Mouse (Mus musculus): ENCODE results near the gene Cfap126. TPM values are rescaled to one million over a fixed set of nuclear protein-coding genes. Genes with fewer than 3 reads are reported as not detected.

Gene Cfap126
- polyA plus RNA-seq, 1 experiment from 2014 or later, result 8.3 TPM

GRCm38 (mm10) chr1:171111020-171111780 is 2.5 kb upstream of the Cfap126 start:
- WGBS, result under 1% methylated on average over 38 of the region's 38 CpGs

GRCm38 (mm10) chr1:171111781-171112575 is 1.7 kb upstream of the Cfap126 start:
- 3% methylated on average over 15 of the region's 15 CpGs for whole genome bisulfite sequencing

More at GRCm38 (mm10) chr1:171111020-171111780, 2.5 kb upstream of the Cfap126 start:
- H3K27me3 ChIP-seq, result no peaks in the 10 kb centered on the region
- H3K9me3 ChIP-seq, result no peaks in the 10 kb centered on the region
- H3K4me2 ChIP-seq, result peak overlapping the region; percentile 62
- peak overlapping the region; percentile 65 for H3K27ac ChIP-seq
- peak overlapping the region; percentile 41 for H3K9ac ChIP-seq
- no peaks in the 10 kb centered on the region for H3K36me3 ChIP-seq
- peak overlapping the region; percentile 49 for H3K4me3 ChIP-seq
- peaks cover 12% of the 10 kb centered on the region for H3K4me1 ChIP-seq
- ATAC-seq (ENCODE audit: borderline replicate concordance, extremely low read depth, low FRiP score, low TSS enrichment), result peak; percentile 89

DNA sequence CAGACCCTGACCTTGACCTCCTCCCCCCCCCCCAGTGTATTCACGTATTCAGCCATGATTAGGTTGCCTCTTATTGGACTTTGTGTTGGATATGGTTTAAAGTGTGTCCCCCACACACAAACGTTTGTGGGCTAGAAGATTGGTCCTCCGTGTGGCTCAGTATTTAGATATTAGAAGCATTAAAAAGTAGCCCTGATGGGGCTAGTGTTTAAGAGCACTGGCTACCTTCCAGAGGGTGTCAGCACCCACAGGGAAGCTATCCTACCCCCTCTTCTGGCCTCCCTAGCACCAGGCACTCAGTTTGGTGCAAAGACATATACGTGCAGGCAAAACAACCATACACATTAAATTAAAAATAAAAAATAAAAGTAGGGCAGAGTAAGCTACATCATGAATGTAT is 732 bp upstream of the Cfap126 start:
- Histone ChIP-seq H3K27ac (no peak overlapping the region), H3K9me3 (no peaks in the 10 kb centered on the region), H3K4me1 (peaks cover 12% of the 10 kb centered on the region), H3K9ac (no peak overlapping the region), H3K27me3 (no peaks in the 10 kb centered on the region), H3K4me3 (no peak overlapping the region), H3K36me3 (no peaks in the 10 kb centered on the region), H3K4me2 (peak overlapping the region; percentile 69; the same call in 1 of the 2 replicates)
- no peak; the same call in 1 of the 2 replicates for ATAC-seq (ENCODE audit: borderline replicate concordance, extremely low read depth, low FRiP score, low TSS enrichment)
- WGBS, result 67% methylated on average over 4 of the region's 4 CpGs

More at GRCm38 (mm10) chr1:171111781-171112575, 1.7 kb upstream of the Cfap126 start:
- H3K4me3 ChIP-seq, result peak overlapping the region; percentile 49
- H3K27me3 ChIP-seq, result no peaks in the 10 kb centered on the region
- peak; percentile 4; the same call in 1 of the 2 replicates for ATAC-seq (ENCODE audit: borderline replicate concordance, extremely low read depth, low FRiP score, low TSS enrichment)
- peak overlapping the region; percentile 41 for H3K9ac ChIP-seq
- H3K9me3 ChIP-seq, result no peaks in the 10 kb centered on the region
- H3K27ac ChIP-seq, result peak overlapping the region; percentile 65
- H3K4me2 ChIP-seq, result peak overlapping the region; percentile 62
- peaks cover 12% of the 10 kb centered on the region for H3K4me1 ChIP-seq
- H3K36me3 ChIP-seq, result no peaks in the 10 kb centered on the region

DNA sequence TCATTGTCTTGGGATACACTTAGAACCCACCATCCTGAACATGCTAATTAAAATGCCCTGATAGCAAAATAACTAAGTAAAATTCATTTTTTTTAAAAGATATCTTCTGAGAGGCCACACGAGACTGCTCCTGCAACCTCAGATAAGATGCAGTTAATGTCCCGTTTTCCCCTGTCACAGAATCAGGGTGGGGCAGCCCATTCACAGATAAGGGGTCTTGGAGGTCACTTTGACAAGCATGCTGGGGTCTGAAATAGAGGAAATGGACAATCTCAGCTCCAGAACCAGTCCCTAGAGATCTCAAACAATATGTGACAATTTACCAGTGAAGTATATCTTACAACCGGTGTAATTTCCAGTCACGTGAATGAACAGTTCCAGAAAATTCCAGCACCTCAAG is 2.6 kb downstream of the Cfap126 start:
- Histone ChIP-seq H3K27me3 (no peaks in the 10 kb centered on the region), H3K4me3 (no peak overlapping the region), H3K36me3 (no peaks in the 10 kb centered on the region), H3K4me1 (peaks cover 6% of the 10 kb centered on the region; the same call in 1 of the 2 replicates), H3K4me2 (no peak overlapping the region), H3K9ac (no peak overlapping the region), H3K9me3 (no peaks in the 10 kb centered on the region), H3K27ac (no peak overlapping the region)
- ATAC-seq (ENCODE audit: borderline replicate concordance, extremely low read depth, low FRiP score, low TSS enrichment), result no peak
- 43% methylated on average over 4 of the region's 4 CpGs for WGBS

DNA sequence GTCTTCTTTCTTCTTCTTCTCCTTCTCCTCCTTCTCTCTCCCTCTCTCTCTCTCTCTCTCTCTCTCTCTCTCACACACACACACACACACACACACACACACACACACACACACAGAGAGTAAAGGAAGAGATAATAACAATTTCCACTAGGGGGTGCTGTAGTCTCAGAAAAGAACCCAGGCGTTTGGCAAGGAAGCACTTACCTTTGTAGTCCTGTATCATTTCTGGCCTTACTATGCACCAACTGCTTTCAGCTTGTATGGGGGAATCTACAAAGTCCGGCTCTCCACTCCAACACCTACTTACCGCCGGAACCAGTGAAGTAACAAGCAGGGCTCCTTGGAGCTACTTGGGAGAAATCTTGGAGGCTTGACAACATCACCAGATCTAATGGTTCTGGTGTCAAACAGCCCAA is 4.6 kb downstream of the Cfap126 start:
- no peaks in the 10 kb centered on the region for H3K27me3 ChIP-seq
- WGBS, result 4% methylated on average over 4 of the region's 4 CpGs

DNA sequence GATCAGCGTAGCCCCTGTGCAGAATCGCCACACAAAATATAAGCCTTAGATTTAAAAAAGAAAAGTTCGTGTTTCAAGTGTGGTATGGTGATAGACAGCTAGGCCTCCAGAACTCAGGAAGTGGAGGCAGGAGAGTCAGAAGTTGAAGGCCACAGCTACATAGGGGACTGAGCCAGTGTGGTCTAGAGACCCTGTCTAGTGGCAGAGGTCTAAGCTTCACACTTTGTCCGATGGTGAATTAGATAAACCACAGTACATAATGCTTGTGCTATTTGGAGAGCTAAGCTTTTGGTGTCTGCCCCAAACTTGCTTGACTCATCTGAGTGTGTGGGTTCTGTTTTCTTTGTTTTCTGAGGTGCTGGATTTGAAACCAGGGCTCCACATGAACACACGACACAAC is 5.3 kb downstream of the Cfap126 start:
- no peaks in the 10 kb centered on the region for H3K36me3 ChIP-seq
- no peak overlapping the region for H3K27ac ChIP-seq
- no peak overlapping the region for H3K4me3 ChIP-seq
- no peak for ATAC-seq (ENCODE audit: borderline replicate concordance, extremely low read depth, low FRiP score, low TSS enrichment)
- H3K4me2 ChIP-seq, result no peak overlapping the region
- H3K9ac ChIP-seq, result no peak overlapping the region
- H3K9me3 ChIP-seq, result no peaks in the 10 kb centered on the region
- H3K27me3 ChIP-seq, result no peaks in the 10 kb centered on the region
- WGBS, result 82% methylated on average over 5 of the region's 5 CpGs
- H3K4me1 ChIP-seq, result peaks cover 5% of the 10 kb centered on the region

More for the DNA sequence above, 4.6 kb downstream of the Cfap126 start:
- Histone ChIP-seq H3K9me3 (no peaks in the 10 kb centered on the region), H3K4me2 (no peak overlapping the region), H3K4me3 (no peak overlapping the region), H3K9ac (no peak overlapping the region), H3K36me3 (no peaks in the 10 kb centered on the region), H3K27ac (no peak overlapping the region), H3K4me1 (peaks cover 5% of the 10 kb centered on the region)
- no peak for ATAC-seq (ENCODE audit: borderline replicate concordance, extremely low read depth, low FRiP score, low TSS enrichment)

- no peaks in the 10 kb centered on the region for H3K27me3 ChIP-seq
- H3K4me1 ChIP-seq, result peaks cover 5% of the 10 kb centered on the region; the same call in 1 of the 2 replicates
- H3K9ac ChIP-seq, result no peak overlapping the region
- H3K36me3 ChIP-seq, result no peaks in the 10 kb centered on the region
- no peaks in the 10 kb centered on the region for H3K9me3 ChIP-seq
- H3K4me3 ChIP-seq, result no peak overlapping the region
- no peak overlapping the region for H3K27ac ChIP-seq
- ATAC-seq (ENCODE audit: borderline replicate concordance, extremely low read depth, low FRiP score, low TSS enrichment), result no peak
- H3K4me2 ChIP-seq, result no peak overlapping the region
- 80% methylated on average over 14 of the region's 14 CpGs for WGBS
Measured at GRCm38 (mm10) chr1:171119405-171119804, 5.7 kb downstream of the Cfap126 start.

DNA sequence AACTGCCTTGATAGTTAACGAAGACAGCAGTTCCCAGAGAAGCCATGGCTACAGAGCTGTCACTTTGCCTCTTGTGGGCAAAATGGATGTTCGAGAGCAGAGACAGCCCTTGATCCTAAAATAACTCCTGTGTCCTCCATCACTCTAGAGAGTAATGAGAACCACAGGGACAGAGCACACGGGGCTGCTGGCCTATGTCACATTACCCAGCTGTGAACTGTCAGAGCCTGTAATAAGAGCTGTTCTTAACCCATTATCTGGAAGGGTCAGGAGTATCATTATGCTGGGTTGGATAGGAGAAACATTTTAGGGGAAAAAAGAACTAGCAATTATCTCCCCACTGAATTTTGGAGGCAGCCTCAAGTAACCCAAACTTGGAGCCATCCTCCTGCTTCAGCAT is 7.2 kb downstream of the Cfap126 start:
- Histone ChIP-seq H3K9me3 (no peaks in the 10 kb centered on the region), H3K4me3 (no peak overlapping the region), H3K36me3 (no peaks in the 10 kb centered on the region), H3K9ac (no peak overlapping the region), H3K4me1 (peaks cover 5% of the 10 kb centered on the region; the same call in 1 of the 2 replicates), H3K27ac (no peak overlapping the region), H3K4me2 (no peak overlapping the region), H3K27me3 (no peaks in the 10 kb centered on the region)
- no peak for ATAC-seq (ENCODE audit: borderline replicate concordance, extremely low read depth, low FRiP score, low TSS enrichment)
- WGBS, result 25% methylated on average over 3 of the region's 3 CpGs

GRCm38 (mm10) chr1:171121839-171122238 is 8.1 kb downstream of the Cfap126 start:
- no peak for ATAC-seq (ENCODE audit: borderline replicate concordance, extremely low read depth, low FRiP score, low TSS enrichment)
- WGBS, result 53% methylated on average over 5 of the region's 5 CpGs
- H3K9me3 ChIP-seq, result no peaks in the 10 kb centered on the region
- H3K27ac ChIP-seq, result no peak overlapping the region
- H3K9ac ChIP-seq, result no peak overlapping the region
- no peaks in the 10 kb centered on the region for H3K27me3 ChIP-seq
- H3K4me3 ChIP-seq, result no peak overlapping the region
- no peak overlapping the region for H3K4me2 ChIP-seq
- H3K36me3 ChIP-seq, result no peaks in the 10 kb centered on the region
- H3K4me1 ChIP-seq, result peaks cover 5% of the 10 kb centered on the region; the same call in 1 of the 2 replicates

DNA sequence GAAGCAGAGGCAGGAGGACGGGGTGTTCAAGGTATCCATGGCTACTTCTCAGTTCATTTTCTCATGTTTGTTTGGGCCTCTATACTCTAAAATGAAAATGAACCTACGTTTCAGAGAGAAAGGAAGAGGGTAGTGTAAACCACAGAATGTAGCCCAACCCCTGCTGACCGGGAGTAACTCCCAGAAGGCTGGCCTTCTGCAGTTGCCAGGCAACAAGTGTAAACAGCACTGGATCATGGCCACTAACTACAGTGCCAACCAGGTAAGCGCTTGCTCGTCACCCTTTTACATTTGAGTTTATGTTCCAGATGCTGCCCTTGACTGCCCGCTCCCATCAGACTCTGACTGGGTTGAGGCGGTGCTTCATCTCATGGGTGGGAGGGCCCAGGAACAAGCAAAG is 9.2 kb downstream of the Cfap126 start:
- no peak for ATAC-seq (ENCODE audit: borderline replicate concordance, extremely low read depth, low FRiP score, low TSS enrichment)
- Histone ChIP-seq H3K4me1 (peaks cover 5% of the 10 kb centered on the region; the same call in 1 of the 2 replicates), H3K27me3 (no peaks in the 10 kb centered on the region), H3K9ac (no peak overlapping the region), H3K9me3 (no peaks in the 10 kb centered on the region), H3K27ac (no peak overlapping the region), H3K4me3 (no peak overlapping the region), H3K4me2 (peak overlapping the region; percentile 14; the same call in 1 of the 2 replicates), H3K36me3 (peaks cover 3% of the 10 kb centered on the region; the same call in 1 of the 2 replicates)
- 26% methylated on average over 7 of the region's 7 CpGs for WGBS

DNA sequence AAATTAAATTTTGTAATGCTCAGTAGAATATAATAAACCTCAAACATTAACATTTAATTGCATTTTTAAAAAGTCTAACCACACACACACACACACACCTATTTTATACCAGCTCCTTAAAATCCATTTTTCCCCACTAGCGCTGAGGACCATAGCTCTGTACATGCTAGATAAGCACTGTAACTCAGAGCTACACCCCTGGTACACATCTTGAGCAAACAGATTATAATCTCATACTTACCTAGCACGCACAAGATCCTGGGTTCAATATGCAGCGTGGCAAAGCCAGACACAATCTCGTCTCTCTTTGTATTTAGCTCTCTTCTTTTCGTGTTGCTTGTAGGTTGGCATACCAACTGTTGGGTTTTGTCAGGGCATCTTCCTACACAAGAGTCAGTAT is 10.7 kb downstream of the Cfap126 start:
- H3K36me3 ChIP-seq, result peaks cover 16% of the 10 kb centered on the region
- H3K4me1 ChIP-seq, result peaks cover 5% of the 10 kb centered on the region; the same call in 1 of the 2 replicates
- H3K4me3 ChIP-seq, result no peak overlapping the region
- H3K9me3 ChIP-seq, result no peaks in the 10 kb centered on the region
- H3K4me2 ChIP-seq, result no peak overlapping the region
- no peak overlapping the region for H3K9ac ChIP-seq
- WGBS, result 71% methylated on average over 5 of the region's 5 CpGs
- H3K27ac ChIP-seq, result no peak overlapping the region
- no peak for ATAC-seq (ENCODE audit: borderline replicate concordance, extremely low read depth, low FRiP score, low TSS enrichment)
- no peaks in the 10 kb centered on the region for H3K27me3 ChIP-seq

DNA sequence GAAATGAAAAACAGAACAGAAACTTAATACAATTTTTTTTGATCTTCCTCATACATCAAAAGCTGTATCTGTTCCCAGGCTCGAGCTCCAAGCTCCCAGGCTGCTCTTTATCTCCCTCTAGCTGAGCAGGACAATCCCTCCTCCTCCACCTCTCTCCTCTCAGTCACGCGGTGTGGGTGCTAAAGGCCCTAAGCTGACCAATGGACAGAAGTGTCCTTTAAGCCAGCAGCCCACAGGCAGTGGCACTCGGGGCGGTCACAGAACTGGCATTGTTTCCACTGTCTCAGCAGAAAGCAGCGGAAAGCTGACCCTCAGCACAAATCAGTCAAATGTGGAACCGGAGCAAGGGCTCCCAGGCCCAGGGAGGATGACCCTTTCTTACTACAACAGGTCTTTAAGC is 15.5 kb downstream of the Cfap126 start:
- no peak overlapping the region for H3K27ac ChIP-seq
- H3K4me1 ChIP-seq, result no peaks in the 10 kb centered on the region
- H3K36me3 ChIP-seq, result peaks cover 53% of the 10 kb centered on the region
- H3K9ac ChIP-seq, result no peak overlapping the region
- H3K4me2 ChIP-seq, result no peak overlapping the region
- H3K27me3 ChIP-seq, result no peaks in the 10 kb centered on the region
- no peak overlapping the region for H3K4me3 ChIP-seq
- H3K9me3 ChIP-seq, result no peaks in the 10 kb centered on the region
- 69% methylated on average over 7 of the region's 7 CpGs for WGBS
- no peak for ATAC-seq (ENCODE audit: borderline replicate concordance, extremely low read depth, low FRiP score, low TSS enrichment)
